Mouse (Mus musculus): ENCODE results near the gene Arhgef2. TPM values are rescaled to one million over a fixed set of nuclear protein-coding genes. Genes with fewer than 3 reads are reported as not detected.

Arhgef2 gene
- total and polyA plus RNA-seq, 2 experiments from 2014 or later = 46.8 to 80.3 TPM

DNA sequence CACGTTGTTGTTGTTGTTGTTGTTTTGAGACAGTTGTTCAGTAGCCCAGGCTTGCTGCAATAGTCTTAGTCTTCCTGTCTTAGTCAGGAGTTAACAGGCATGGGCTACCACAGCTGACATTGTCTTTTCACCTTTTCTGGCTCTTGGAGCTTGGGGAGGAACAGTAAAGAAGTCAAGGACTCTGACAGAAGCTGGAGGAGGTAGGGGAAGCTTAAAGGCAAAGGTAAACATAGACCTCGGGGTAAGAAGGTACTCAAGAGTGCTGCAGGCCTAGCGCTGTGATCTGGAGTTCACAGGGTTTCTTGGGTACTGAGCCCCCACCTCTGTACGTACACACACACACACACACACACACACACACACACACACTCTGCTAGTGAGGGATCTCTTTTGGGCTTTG, 23.0 kb downstream of the Arhgef2 start:
- peaks cover 16% of the 10 kb centered on the region; the same call in 1 of the 2 replicates for H3K4me1 ChIP-seq (ENCODE audit: insufficient read depth, low read length)
- H3K36me3 ChIP-seq (ENCODE audit: insufficient read depth, low read length) = peaks cover 40% of the 10 kb centered on the region
- DNase-seq (ENCODE audit: low spot score) (no peak), ATAC-seq (ENCODE audit: low FRiP score) (no peak)
- no peak for TF ChIP-seq CTCF (IDR thresholded peaks at IDR 0.05)
- H3K9me3 ChIP-seq (ENCODE audit: low read length) = no peaks in the 10 kb centered on the region
- no peak overlapping the region for H3K27ac ChIP-seq (ENCODE audit: low read depth, low read length)
- 74% methylated on average over 4 of the region's 4 CpGs for WGBS
- H3K4me2 ChIP-seq (ENCODE audit: low read depth, low read length, poor library complexity, severe bottlenecking) = no peak overlapping the region
- no peaks in the 10 kb centered on the region for H3K27me3 ChIP-seq (ENCODE audit: insufficient read depth, low read length)
- no peak overlapping the region for H3K4me3 ChIP-seq (ENCODE audit: low read depth, low read length)
- no peak overlapping the region for H3K9ac ChIP-seq (replicated peaks; ENCODE audit: low read length, poor library complexity, severe bottlenecking)

DNA sequence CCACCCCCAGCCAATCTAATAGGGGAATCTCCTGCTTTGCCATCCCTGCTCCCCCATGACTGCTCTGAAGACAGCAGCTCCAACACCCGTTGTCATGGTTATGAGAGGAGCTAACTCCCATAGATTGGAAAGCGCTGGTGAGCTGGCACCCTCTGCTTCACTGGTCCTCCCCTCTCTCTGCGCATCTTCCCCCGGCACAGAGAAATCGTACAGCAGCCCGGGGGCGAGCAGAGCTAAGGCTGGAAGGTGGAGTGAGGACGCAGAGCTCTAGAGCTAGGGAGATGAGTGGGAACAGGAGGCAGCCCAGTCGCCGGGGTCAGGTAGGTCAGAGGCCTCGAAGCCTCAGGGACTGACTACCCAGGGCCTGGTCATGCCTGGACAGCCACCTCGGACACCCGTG, 23.5 kb downstream of the Arhgef2 start:
- Histone ChIP-seq H3K4me1 (ENCODE audit: insufficient read depth, low read length) (peaks cover 14% of the 10 kb centered on the region; the same call in 1 of the 2 replicates), H3K4me2 (ENCODE audit: low read depth, low read length, poor library complexity, severe bottlenecking) (no peak overlapping the region), H3K4me3 (ENCODE audit: low read depth, low read length) (no peak overlapping the region), H3K36me3 (ENCODE audit: insufficient read depth, low read length) (peaks cover 44% of the 10 kb centered on the region), H3K9me3 (ENCODE audit: low read length) (no peaks in the 10 kb centered on the region), H3K27ac (ENCODE audit: low read depth, low read length) (no peak overlapping the region), H3K9ac (replicated peaks; ENCODE audit: low read length, poor library complexity, severe bottlenecking) (no peak overlapping the region), H3K27me3 (ENCODE audit: insufficient read depth, low read length) (no peaks in the 10 kb centered on the region)
- ATAC-seq (ENCODE audit: low FRiP score) = no peak
- WGBS = 63% methylated on average over 13 of the region's 13 CpGs
- no peak for TF ChIP-seq CTCF (IDR thresholded peaks at IDR 0.05)
- no peak for DNase-seq (ENCODE audit: low spot score)

DNA sequence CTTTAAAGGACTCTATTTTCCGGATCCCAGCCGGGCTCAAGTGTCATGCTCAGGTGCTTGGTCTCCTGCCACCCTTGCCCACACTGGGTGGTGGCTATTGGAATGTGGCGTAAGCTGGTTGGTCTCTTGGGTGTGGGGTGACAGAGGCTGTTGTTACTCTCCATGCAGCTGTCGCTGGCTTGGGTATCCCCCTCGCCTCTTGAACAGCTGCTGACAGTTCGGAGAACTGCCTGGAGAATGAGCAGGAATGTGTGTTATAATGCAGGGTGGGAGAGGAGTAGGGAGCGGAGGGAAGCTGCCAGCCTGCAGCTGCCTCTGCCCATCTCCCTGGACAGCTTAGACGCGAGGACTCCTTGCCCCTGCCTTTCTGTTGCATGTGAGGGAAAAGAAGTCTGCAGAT, 24.3 kb downstream of the Arhgef2 start:
- H3K36me3 ChIP-seq (ENCODE audit: insufficient read depth, low read length) = peaks cover 52% of the 10 kb centered on the region
- peaks cover 6% of the 10 kb centered on the region; the same call in 1 of the 2 replicates for H3K4me1 ChIP-seq (ENCODE audit: insufficient read depth, low read length)
- TF ChIP-seq CTCF (IDR thresholded peaks at IDR 0.05) = no peak
- no peak overlapping the region for H3K4me3 ChIP-seq (ENCODE audit: low read depth, low read length)
- no peak overlapping the region for H3K4me2 ChIP-seq (ENCODE audit: low read depth, low read length, poor library complexity, severe bottlenecking)
- WGBS = 72% methylated on average over 9 of the region's 9 CpGs
- H3K9ac ChIP-seq (replicated peaks; ENCODE audit: low read length, poor library complexity, severe bottlenecking) = no peak overlapping the region
- ATAC-seq (ENCODE audit: low FRiP score) = no peak
- H3K27me3 ChIP-seq (ENCODE audit: insufficient read depth, low read length) = no peaks in the 10 kb centered on the region
- H3K27ac ChIP-seq (ENCODE audit: low read depth, low read length) = no peak overlapping the region; the same call in 1 of the 2 replicates
- no peak for DNase-seq (ENCODE audit: low spot score)
- H3K9me3 ChIP-seq (ENCODE audit: low read length) = no peaks in the 10 kb centered on the region

DNA sequence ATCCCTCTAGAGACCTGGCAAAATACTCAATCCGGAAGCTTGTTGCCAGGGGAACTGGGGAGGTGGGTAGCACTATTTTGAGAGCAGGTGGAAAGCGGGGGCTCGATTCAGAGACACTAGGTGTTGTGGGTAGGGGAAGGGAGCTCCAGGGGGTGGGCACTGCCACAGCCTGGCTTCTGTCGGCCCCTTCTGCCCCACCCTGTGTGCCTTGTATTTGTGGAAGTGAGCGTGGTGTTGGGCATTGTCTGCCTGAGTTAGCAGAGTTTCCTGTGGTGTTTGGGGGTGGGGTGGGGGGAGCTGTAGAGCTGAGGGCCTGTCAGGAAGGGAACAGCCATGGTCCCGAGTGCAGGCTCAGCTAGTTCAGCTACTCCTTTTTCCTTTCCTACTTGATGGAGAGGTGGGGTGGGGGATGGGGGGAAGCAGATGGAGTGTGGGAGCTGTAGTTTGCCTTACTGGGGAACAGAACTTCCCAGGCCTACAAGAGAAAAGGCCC, 25.1 kb downstream of the Arhgef2 start:
- WGBS = 58% methylated on average over 6 of the region's 6 CpGs
- no peak for TF ChIP-seq CTCF (IDR thresholded peaks at IDR 0.05)
- Histone ChIP-seq H3K36me3 (ENCODE audit: insufficient read depth, low read length) (peaks cover 60% of the 10 kb centered on the region), H3K9ac (replicated peaks; ENCODE audit: low read length, poor library complexity, severe bottlenecking) (no peak overlapping the region), H3K4me2 (ENCODE audit: low read depth, low read length, poor library complexity, severe bottlenecking) (no peak overlapping the region), H3K27me3 (ENCODE audit: insufficient read depth, low read length) (no peaks in the 10 kb centered on the region), H3K27ac (ENCODE audit: low read depth, low read length) (no peak overlapping the region), H3K4me1 (ENCODE audit: insufficient read depth, low read length) (0 out of 2 replicates have a peak, but pooled peaks cover 4% of the 10 kb centered on the region), H3K9me3 (ENCODE audit: low read length) (no peaks in the 10 kb centered on the region), H3K4me3 (ENCODE audit: low read depth, low read length) (no peak overlapping the region)
- ATAC-seq (ENCODE audit: low FRiP score) (no peak), DNase-seq (ENCODE audit: low spot score) (no peak)

DNA sequence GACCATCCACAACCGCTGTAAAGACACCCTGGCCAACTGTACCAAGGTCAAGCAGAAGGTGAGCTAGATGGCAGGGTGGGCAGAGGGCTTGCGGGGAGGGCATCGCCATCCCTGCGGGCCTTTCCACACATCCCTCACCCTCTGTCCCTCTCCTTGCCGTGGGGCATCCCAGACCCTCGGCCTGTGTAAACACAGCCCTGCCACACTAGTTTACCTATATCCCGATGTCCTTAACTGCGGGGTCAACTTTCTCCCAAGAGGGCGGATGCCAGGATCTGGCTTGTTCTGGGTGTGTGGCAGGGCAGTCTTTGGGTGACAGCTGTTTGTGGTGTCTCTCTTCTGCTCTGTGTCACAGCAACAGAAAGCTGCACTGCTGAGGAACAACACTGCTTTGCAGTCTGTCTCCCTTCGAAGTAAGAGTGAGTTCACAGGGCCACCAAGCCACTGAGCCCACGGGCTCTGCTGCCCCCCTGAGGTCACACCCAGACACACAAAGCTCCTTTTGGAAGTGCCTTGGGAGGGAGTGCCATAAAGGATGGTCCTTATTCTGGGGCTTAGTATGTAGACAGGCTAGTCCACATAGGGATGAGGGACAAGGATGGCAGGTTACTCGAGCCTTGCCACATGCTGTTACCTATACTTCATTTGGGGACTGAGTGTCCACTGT, 26.3 kb downstream of the Arhgef2 start:
- DNase-seq (ENCODE audit: low spot score) = no peak
- WGBS = 76% methylated on average over 12 of the region's 12 CpGs
- Histone ChIP-seq H3K4me3 (ENCODE audit: low read depth, low read length) (no peak overlapping the region), H3K36me3 (ENCODE audit: insufficient read depth, low read length) (peaks cover 72% of the 10 kb centered on the region), H3K4me1 (ENCODE audit: insufficient read depth, low read length) (no peaks in the 10 kb centered on the region), H3K9me3 (ENCODE audit: low read length) (no peaks in the 10 kb centered on the region), H3K4me2 (ENCODE audit: low read depth, low read length, poor library complexity, severe bottlenecking) (no peak overlapping the region), H3K27me3 (ENCODE audit: insufficient read depth, low read length) (no peaks in the 10 kb centered on the region), H3K9ac (replicated peaks; ENCODE audit: low read length, poor library complexity, severe bottlenecking) (no peak overlapping the region), H3K27ac (ENCODE audit: low read depth, low read length) (no peak overlapping the region)
- no peak for ATAC-seq (ENCODE audit: low FRiP score)
- TF ChIP-seq CTCF (IDR thresholded peaks at IDR 0.05) = peak; percentile 65

DNA sequence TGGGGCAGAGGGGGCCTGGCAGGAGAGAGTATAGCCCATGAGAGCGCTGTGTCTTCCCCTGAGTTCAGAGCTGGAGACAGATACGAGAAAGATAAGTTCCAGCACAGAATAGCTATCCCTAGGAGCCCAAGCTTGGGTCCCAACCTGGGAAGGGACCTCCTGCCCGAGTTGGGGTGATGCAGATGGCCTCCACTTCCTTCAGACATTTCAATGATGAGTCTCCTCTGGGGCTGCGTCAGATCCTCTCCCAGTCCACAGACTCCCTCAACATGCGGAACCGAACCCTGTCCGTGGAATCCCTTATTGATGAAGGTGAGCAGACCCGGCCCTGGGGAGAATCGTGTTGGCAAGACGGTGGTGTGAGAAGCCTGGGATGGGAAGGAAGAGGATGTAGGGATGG, 27.3 kb downstream of the Arhgef2 start:
- Histone ChIP-seq H3K9ac (replicated peaks; ENCODE audit: low read length, poor library complexity, severe bottlenecking) (no peak overlapping the region), H3K4me3 (ENCODE audit: low read depth, low read length) (no peak overlapping the region), H3K4me1 (ENCODE audit: insufficient read depth, low read length) (no peaks in the 10 kb centered on the region), H3K27me3 (ENCODE audit: insufficient read depth, low read length) (no peaks in the 10 kb centered on the region), H3K36me3 (ENCODE audit: insufficient read depth, low read length) (peaks cover 73% of the 10 kb centered on the region), H3K27ac (ENCODE audit: low read depth, low read length) (no peak overlapping the region), H3K4me2 (ENCODE audit: low read depth, low read length, poor library complexity, severe bottlenecking) (no peak overlapping the region), H3K9me3 (ENCODE audit: low read length) (no peaks in the 10 kb centered on the region)
- DNase-seq (ENCODE audit: low spot score) = no peak
- ATAC-seq (ENCODE audit: low FRiP score) = no peak
- TF ChIP-seq CTCF (IDR thresholded peaks at IDR 0.05) = no peak
- WGBS = 95% methylated on average over 10 of the region's 10 CpGs
